Mouse (Mus musculus) midbrain, postnatal 0 days (tissue): ENCODE results near the gene Mief2. TPM values are rescaled to one million over a fixed set of nuclear protein-coding genes. Genes with fewer than 3 reads are reported as not detected.

Experiments
- ATAC-seq: fragments of 200-750 bp; cut with Nextera tagmentation; 2 replicates; pipeline ENCODE4 v1.8.0; 2017; ENCODE audit warnings: moderate number of reproducible peaks, mild to moderate bottlenecking, moderate TSS enrichment, moderate library complexity; ENCODE audit not compliant: low FRiP score
- DNase-seq: peaks from one replicate; pipeline ENCODE4 v3.0.0-alpha.2; 2015; ENCODE audit warnings: low spot score
- H3K27ac ChIP-seq: fragments of 300-500 bp; sonication (generic); 2 replicates; pipeline ENCODE4 v1.5.1; 2014; ENCODE audit warnings: low read depth, mild to moderate bottlenecking, low read length, mixed read lengths
- H3K27me3 ChIP-seq: fragments of 300-500 bp; sonication (generic); 2 replicates; pipeline ENCODE4 v1.6.1; 2014; ENCODE audit warnings: low read length, control low read depth, mixed read lengths; ENCODE audit not compliant: insufficient read depth
- H3K36me3 ChIP-seq: fragments of 300-500 bp; sonication (generic); 2 replicates; pipeline ENCODE4 v1.6.1; 2014; ENCODE audit warnings: low read length, control low read depth, mixed read lengths; ENCODE audit not compliant: insufficient read depth
- H3K4me1 ChIP-seq: fragments of 300-500 bp; sonication (generic); 2 replicates; pipeline ENCODE4 v1.6.1; 2014; ENCODE audit warnings: mild to moderate bottlenecking, control low read depth, antibody characterized with exemption, low read length, mixed read lengths; ENCODE audit not compliant: insufficient read depth
- H3K4me2 ChIP-seq: fragments of 300-500 bp; sonication (generic); 2 replicates; pipeline ENCODE4 v1.6.1; 2014; ENCODE audit warnings: low read depth, mild to moderate bottlenecking, low read length, mixed read lengths; ENCODE audit not compliant: poor library complexity, severe bottlenecking
- H3K4me3 ChIP-seq: fragments of 300-500 bp; sonication (generic); 2 replicates; pipeline ENCODE4 v1.5.1; 2014; ENCODE audit warnings: low read depth, mild to moderate bottlenecking, low read length, moderate library complexity
- H3K9ac ChIP-seq: fragments of 300-500 bp; sonication (generic); replicated peaks from 2 replicates; pipeline ENCODE4 v1.6.1; 2014; ENCODE audit warnings: mild to moderate bottlenecking, low read length, moderate library complexity, mixed read lengths; ENCODE audit not compliant: poor library complexity, severe bottlenecking
- H3K9me3 ChIP-seq: fragments of 300-500 bp; sonication (generic); 2 replicates; pipeline ENCODE4 v1.6.1; 2016; ENCODE audit warnings: low read length, control low read depth
- CTCF ChIP-seq: IDR thresholded peaks from 2 replicates; pipeline ENCODE4 v1.5.1; 2016; ENCODE audit warnings: antibody characterized with exemption, mild to moderate bottlenecking
- WGBS: fragments of 180-500 bp; shearing (Covaris S2); extraction: QIAGEN DNeasy Blood & Tissue Kit; methylation state at CpG from one replicate; pipeline ENCODE4 v1.1.7; 2014; 5-methylcytosine and 5-hydroxymethylcytosine counted together
- microRNA-seq: library from miRNA; unstranded; fragments of <30 nt; microRNA quantifications from one replicate; pipeline ENCODE4, GENCODE M21; 2016; ENCODE audit warnings: borderline number of aligned reads
- polyA plus RNA-seq: library from polyadenylated mRNA; unstranded; fragments of >200 nt; fragmentation: Nextera tagmentation; extraction: Ambion mirVana; gene quantifications from 2 replicates; pipeline ENCODE4 v1.2.1, GENCODE M21; 2015
- total RNA-seq: library from RNA; depleted of rRNA; stranded (reverse); fragments of >200 nt; gene quantifications from 2 replicates; pipeline ENCODE4 v1.2.3, GENCODE M21; 2014; rRNA removed

Mief2 gene
- total and polyA plus RNA-seq, 2 experiments from 2014 or later: 24.0 to 36.6 TPM

- Histone ChIP-seq H3K27me3 (no peaks in the 10 kb centered on the region), H3K9me3 (no peaks in the 10 kb centered on the region), H3K4me1 (peaks cover 37% of the 10 kb centered on the region), H3K36me3 (peaks cover 11% of the 10 kb centered on the region), H3K4me3 (peak overlapping the region; percentile 79), H3K4me2 (peak overlapping the region; percentile 92), H3K27ac (peak overlapping the region; percentile 79; the same call in 1 of the 2 replicates), H3K9ac (peak overlapping the region; percentile 82)
- DNase-seq (no peak), ATAC-seq (no peak)
- WGBS: 6% methylated on average over 17 of the region's 17 CpGs
- no peak for TF ChIP-seq CTCF
Measured at GRCm38 (mm10) chr11:60776107-60776828, 48.1 kb downstream of the Mief2 start.

DNA sequence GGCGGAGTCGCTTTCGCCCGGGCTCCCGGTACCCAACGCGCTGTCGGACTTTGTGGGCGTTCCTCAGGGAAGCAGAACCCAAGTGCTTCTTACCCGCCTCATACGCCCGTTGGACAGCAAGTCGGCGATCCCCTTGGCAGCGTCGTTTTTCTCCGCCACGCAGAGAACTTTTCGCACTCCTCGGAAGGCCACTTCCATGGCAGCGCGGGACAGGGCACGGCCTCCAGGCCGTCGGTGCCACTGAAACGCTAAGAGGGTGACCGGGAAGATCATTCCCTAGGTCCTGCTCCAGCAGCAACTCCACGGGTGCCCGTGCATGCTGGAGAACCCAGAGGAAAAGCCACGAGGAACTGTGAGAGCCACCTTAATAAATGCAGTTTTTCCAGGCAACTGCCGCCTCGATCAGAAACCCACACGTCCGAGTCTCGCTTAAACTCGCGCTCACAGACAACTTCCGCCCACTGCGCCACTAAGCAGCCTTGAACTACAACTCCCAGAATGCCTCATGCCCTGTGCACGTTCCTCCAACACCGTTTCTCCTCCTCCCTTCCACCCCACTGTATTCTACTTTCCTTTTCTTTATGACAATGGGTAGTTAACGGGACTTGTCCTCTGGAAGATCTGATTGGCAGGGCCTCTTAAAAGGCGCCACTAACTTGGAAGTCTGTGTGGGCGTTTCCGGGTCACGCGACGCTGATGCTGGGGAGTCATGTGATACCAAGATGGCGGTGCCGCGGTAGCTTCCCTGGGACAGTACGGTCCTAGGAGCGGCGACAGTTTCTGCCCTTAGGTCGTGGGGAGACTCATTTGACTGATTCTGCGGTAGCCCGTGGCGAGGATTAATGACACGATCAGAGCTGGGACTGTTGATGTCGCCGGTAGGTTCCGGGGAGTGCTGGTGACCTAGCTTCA, 48.9 kb downstream of the Mief2 start, which contains the start of the genes Top3a and Smcr8:
Gene Top3a (minus strand): TSS at position 537 of the 912 bp plus-strand sequence.
Gene Smcr8 (plus strand): TSS at position 696 of the 912 bp plus-strand sequence.
- peak; percentile 98 for ATAC-seq

GRCm38 (mm10) chr11:60777801-60778370, 49.7 kb downstream of the Mief2 start:
- Histone ChIP-seq H3K9ac (peak overlapping the region; percentile 82), H3K27ac (peak overlapping the region; percentile 79), H3K36me3 (peaks cover 11% of the 10 kb centered on the region), H3K27me3 (no peaks in the 10 kb centered on the region), H3K4me3 (peak overlapping the region; percentile 79), H3K9me3 (no peaks in the 10 kb centered on the region), H3K4me2 (peak overlapping the region; percentile 92), H3K4me1 (peaks cover 46% of the 10 kb centered on the region)
- WGBS: 25% methylated on average over 16 of the region's 16 CpGs
- TF ChIP-seq CTCF: no peak
- ATAC-seq (no peak), DNase-seq (no peak)

More for the DNA sequence above, 48.9 kb downstream of the Mief2 start, which contains the start of the genes Top3a and Smcr8:
- peak within 1 kb of the TSS; percentile 79 for H3K27ac ChIP-seq
- under 1% methylated on average over 62 of the region's 62 CpGs for WGBS
- peaks cover 46% of the 10 kb centered on the region for H3K4me1 ChIP-seq
- H3K36me3 ChIP-seq: peaks cover 11% of the 10 kb centered on the region
- peak within 1 kb of the TSS; percentile 82 for H3K9ac ChIP-seq
- H3K9me3 ChIP-seq: no peaks in the 10 kb centered on the region
- no peak for TF ChIP-seq CTCF
- H3K4me3 ChIP-seq: peak within 1 kb of the TSS; percentile 79
- peak; percentile 96 for DNase-seq
- H3K27me3 ChIP-seq: no peaks in the 10 kb centered on the region
- peak within 1 kb of the TSS; percentile 92 for H3K4me2 ChIP-seq

- ATAC-seq (no peak), DNase-seq (no peak)
- Histone ChIP-seq H3K4me2 (peak overlapping the region; percentile 39), H3K4me3 (no peak overlapping the region), H3K36me3 (peaks cover 23% of the 10 kb centered on the region), H3K9me3 (no peaks in the 10 kb centered on the region), H3K4me1 (peaks cover 46% of the 10 kb centered on the region), H3K27ac (no peak overlapping the region), H3K27me3 (no peaks in the 10 kb centered on the region), H3K9ac (no peak overlapping the region)
- 88% methylated on average over 10 of the region's 10 CpGs for WGBS
- no peak for TF ChIP-seq CTCF
Measured at GRCm38 (mm10) chr11:60779673-60780189, 51.5 kb downstream of the Mief2 start.

Small RNAs within 50 kb of the gene (microRNA-seq; reads per million reads assigned to microRNA genes)
- gene Mir5100: 2.3 reads per million

Other genes starting within 250 kb of the Mief2 start
- gene Alkbh5, start 192.0 kb upstream of the Mief2 start, total RNA-seq: 32.0 and 34.0 TPM in 2 replicates
- 18.4 and 23.1 TPM in 2 replicates for gene Alkbh5, start 192.0 kb upstream of the Mief2 start, polyA plus RNA-seq
- 38.0 and 46.8 TPM in 2 replicates for gene Llgl1, start 28.7 kb upstream of the Mief2 start, total RNA-seq
- 25.8 and 26.8 TPM in 2 replicates for gene Llgl1, start 28.7 kb upstream of the Mief2 start, polyA plus RNA-seq
- 64.9 and 92.7 TPM in 2 replicates for gene Flii, start 1.1 kb upstream of the Mief2 start, total RNA-seq
- gene Flii, start 1.1 kb upstream of the Mief2 start, polyA plus RNA-seq: 42.7 and 46.0 TPM in 2 replicates
- 8.1 and 10.9 TPM in 2 replicates for gene Top3a, start 49.0 kb downstream of the Mief2 start, total RNA-seq
- gene Top3a, start 49.0 kb downstream of the Mief2 start, polyA plus RNA-seq: 3.6 and 4.1 TPM in 2 replicates
- 14.2 and 18.1 TPM in 2 replicates for gene Smcr8, start 49.1 kb downstream of the Mief2 start, total RNA-seq
- gene Smcr8, start 49.1 kb downstream of the Mief2 start, polyA plus RNA-seq: 3.6 and 4.0 TPM in 2 replicates
- gene Shmt1, start 83.3 kb downstream of the Mief2 start, total RNA-seq: 5.6 and 6.5 TPM in 2 replicates
- 3.1 and 3.7 TPM in 2 replicates for gene Shmt1, start 83.3 kb downstream of the Mief2 start, polyA plus RNA-seq
- gene Dhrs7b, start 102.2 kb downstream of the Mief2 start, total RNA-seq: 22.3 and 24.3 TPM in 2 replicates
- 33.2 and 34.5 TPM in 2 replicates for gene Dhrs7b, start 102.2 kb downstream of the Mief2 start, polyA plus RNA-seq
- gene Tmem11, start 150.9 kb downstream of the Mief2 start, total RNA-seq: 47.1 and 53.4 TPM in 2 replicates
- 52.0 and 55.5 TPM in 2 replicates for gene Tmem11, start 150.9 kb downstream of the Mief2 start, polyA plus RNA-seq
- 28.7 and 33.5 TPM in 2 replicates for gene Natd1, start 186.4 kb downstream of the Mief2 start, total RNA-seq
- gene Natd1, start 186.4 kb downstream of the Mief2 start, polyA plus RNA-seq: 14.5 and 15.9 TPM in 2 replicates
- gene Map2k3, start 203.6 kb downstream of the Mief2 start, total RNA-seq: 10.1 and 23.1 TPM in 2 replicates
- 22.9 and 23.4 TPM in 2 replicates for gene Map2k3, start 203.6 kb downstream of the Mief2 start, polyA plus RNA-seq